Mouse (Mus musculus): ENCODE measurements at regions not wholly inside any gene's neighbourhood (a gene's known extent, or its start where the extent isn't known, plus 50 kb on each side); places are given as distances from the start of the nearest gene placed in this dataset.

DNA sequence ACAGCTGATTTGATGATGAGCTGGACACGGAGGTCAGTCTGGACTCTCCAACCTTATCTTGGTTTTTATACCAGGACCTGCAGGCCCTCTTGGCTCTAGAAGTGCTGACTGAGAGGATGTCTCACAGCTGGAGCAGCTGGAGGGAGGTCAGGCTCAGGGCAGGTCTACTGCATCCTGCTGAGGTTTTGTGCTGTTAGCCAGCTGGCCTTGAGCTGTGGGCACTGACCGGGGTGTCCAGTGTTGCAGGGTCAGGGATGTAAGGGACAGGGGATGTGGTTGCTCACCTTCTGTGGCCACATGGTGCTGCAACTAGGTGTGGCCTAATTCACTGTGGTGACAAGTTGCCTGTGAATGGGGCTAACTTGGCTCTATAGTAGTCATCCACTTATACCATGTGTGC lies 211.0 kb upstream of the Eef2kmt start:
- Histone ChIP-seq H3K27me3 (replicated peaks; ENCODE audit: control insufficient read depth, insufficient read depth, low read length) (no peaks in the 10 kb centered on the region), H3K27ac (ENCODE audit: low read length) (no peak overlapping the region), H3K4me1 (ENCODE audit: control insufficient read depth, insufficient read depth, low read length) (no peaks in the 10 kb centered on the region), H3K4me2 (ENCODE audit: low read depth, low read length) (no peak overlapping the region), H3K36me3 (ENCODE audit: control insufficient read depth, insufficient read depth, low read length) (no peaks in the 10 kb centered on the region), H3K4me3 (ENCODE audit: low read length) (no peak overlapping the region), H3K9ac (ENCODE audit: low read depth, low read length) (no peak overlapping the region), H3K9me3 (ENCODE audit: control insufficient read depth, low read length) (no peaks in the 10 kb centered on the region)
- 70% methylated on average over 2 of the region's 2 CpGs for WGBS
- no peak for ATAC-seq

DNA sequence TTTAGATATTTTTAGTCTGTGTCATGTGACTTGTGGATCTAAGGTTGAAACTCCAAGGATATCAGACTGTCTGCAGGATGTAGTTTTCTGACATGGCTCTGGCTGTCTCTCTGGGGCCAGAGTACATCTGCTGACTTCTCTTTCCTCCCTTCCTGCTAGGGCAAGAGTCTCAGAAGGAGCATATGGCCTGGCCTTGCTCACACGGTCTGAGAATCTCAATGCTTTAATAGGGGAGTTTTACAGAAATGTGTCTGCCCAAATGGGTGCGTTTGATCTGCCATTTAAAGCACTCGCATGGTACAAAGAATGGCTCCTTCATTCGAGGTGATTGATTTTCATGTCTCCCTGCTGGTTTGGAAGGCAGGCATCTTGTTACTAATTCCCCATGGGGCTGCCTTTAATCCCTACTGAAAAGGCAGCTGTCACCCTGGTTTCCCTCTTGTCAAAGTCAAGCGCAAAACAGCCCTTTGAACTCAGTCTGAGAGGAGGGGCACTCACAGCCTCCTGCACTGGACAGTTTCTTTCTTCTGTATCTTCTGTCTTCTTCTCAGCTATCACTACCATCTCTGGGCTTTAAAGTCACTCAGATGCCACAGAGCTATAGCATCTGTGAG lies 199.7 kb upstream of the Eef2kmt start:
- ATAC-seq, result no peak
- H3K36me3 ChIP-seq (ENCODE audit: control insufficient read depth, insufficient read depth, low read length), result no peaks in the 10 kb centered on the region
- H3K4me2 ChIP-seq (ENCODE audit: low read depth, low read length), result no peak overlapping the region
- H3K27me3 ChIP-seq (replicated peaks; ENCODE audit: control insufficient read depth, insufficient read depth, low read length), result no peaks in the 10 kb centered on the region
- no peak overlapping the region for H3K9ac ChIP-seq (ENCODE audit: low read depth, low read length)
- WGBS, result 28% methylated on average over 5 of the region's 5 CpGs
- no peak overlapping the region for H3K4me3 ChIP-seq (ENCODE audit: low read length)
- no peaks in the 10 kb centered on the region for H3K9me3 ChIP-seq (ENCODE audit: control insufficient read depth, low read length)
- H3K27ac ChIP-seq (ENCODE audit: low read length), result no peak overlapping the region
- no peaks in the 10 kb centered on the region for H3K4me1 ChIP-seq (ENCODE audit: control insufficient read depth, insufficient read depth, low read length)

DNA sequence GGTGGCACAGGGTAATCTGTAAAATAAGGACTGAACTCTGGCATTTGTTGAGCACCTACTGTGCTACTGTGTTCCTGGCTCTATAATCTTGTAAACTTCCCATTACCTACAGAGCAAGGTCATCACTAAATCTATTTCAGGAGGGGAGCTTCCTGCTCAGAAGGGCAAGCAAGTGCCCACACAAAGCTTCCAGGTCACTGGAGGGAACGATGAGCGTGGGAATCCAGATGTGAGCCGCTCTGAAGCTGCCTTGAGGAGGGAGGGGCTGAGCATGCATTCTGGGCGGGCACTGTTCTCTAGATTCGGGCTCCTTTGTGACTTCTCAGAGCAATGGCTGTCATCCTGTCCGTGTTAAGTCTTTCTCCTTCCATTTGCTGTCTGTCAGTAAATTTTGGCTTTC lies 198.5 kb upstream of the Eef2kmt start:
- Histone ChIP-seq H3K4me1 (ENCODE audit: control insufficient read depth, insufficient read depth, low read length) (no peaks in the 10 kb centered on the region), H3K27me3 (replicated peaks; ENCODE audit: control insufficient read depth, insufficient read depth, low read length) (no peaks in the 10 kb centered on the region), H3K36me3 (ENCODE audit: control insufficient read depth, insufficient read depth, low read length) (no peaks in the 10 kb centered on the region), H3K9ac (ENCODE audit: low read depth, low read length) (no peak overlapping the region), H3K4me3 (ENCODE audit: low read length) (no peak overlapping the region), H3K9me3 (ENCODE audit: control insufficient read depth, low read length) (no peaks in the 10 kb centered on the region), H3K27ac (ENCODE audit: low read length) (no peak overlapping the region), H3K4me2 (ENCODE audit: low read depth, low read length) (no peak overlapping the region)
- ATAC-seq, result no peak
- WGBS, result 25% methylated on average over 6 of the region's 6 CpGs

DNA sequence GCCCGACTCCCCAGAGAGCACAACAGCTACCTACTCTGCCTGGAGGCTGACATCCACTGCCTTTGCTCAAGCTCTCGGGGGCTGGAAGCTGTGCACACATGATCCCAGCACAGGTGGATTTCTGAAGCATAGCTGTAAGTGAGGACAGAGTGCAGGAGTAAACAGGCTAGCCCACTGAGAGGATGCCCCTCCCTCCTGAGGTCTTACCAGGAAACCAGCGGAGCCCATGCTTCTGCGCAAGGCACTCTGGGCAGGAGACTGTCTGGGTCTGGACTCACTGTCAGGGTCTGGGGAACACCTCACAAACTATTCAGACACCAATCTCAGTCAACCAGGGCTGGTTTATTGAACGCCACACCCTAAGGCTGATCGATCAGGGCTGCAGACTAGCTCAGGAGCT lies 197.2 kb upstream of the Eef2kmt start:
- H3K27ac ChIP-seq (ENCODE audit: low read length), result no peak overlapping the region
- no peaks in the 10 kb centered on the region for H3K27me3 ChIP-seq (replicated peaks; ENCODE audit: control insufficient read depth, insufficient read depth, low read length)
- no peaks in the 10 kb centered on the region for H3K36me3 ChIP-seq (ENCODE audit: control insufficient read depth, insufficient read depth, low read length)
- H3K9me3 ChIP-seq (ENCODE audit: control insufficient read depth, low read length), result no peaks in the 10 kb centered on the region
- H3K4me1 ChIP-seq (ENCODE audit: control insufficient read depth, insufficient read depth, low read length), result no peaks in the 10 kb centered on the region
- H3K9ac ChIP-seq (ENCODE audit: low read depth, low read length), result no peak overlapping the region
- no peak; the same call in 1 of the 2 replicates for ATAC-seq
- no peak overlapping the region for H3K4me2 ChIP-seq (ENCODE audit: low read depth, low read length)
- H3K4me3 ChIP-seq (ENCODE audit: low read length), result no peak overlapping the region
- 60% methylated on average over 6 of the region's 6 CpGs for WGBS

DNA sequence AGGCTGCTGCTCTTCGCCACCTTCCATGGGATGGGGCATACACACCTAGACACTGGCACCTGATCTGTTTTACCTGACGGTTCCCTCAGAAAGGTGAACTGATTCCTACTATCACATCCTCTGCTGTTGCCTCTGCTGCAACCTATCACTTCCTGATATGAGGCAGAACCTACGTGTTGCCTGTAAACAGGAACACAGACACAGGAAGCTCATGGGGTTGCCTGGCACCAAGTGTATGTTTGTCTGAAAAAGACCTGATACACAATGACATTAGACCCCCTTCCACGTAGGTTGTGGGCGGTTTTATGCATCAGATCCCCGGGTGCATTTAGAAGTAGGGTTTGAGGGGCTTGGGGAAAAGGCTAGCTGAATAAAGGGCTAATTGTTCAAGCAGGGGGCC lies 190.0 kb upstream of the Eef2kmt start:
- Histone ChIP-seq H3K36me3 (ENCODE audit: control insufficient read depth, insufficient read depth, low read length) (no peaks in the 10 kb centered on the region), H3K27me3 (replicated peaks; ENCODE audit: control insufficient read depth, insufficient read depth, low read length) (no peaks in the 10 kb centered on the region), H3K9ac (ENCODE audit: low read depth, low read length) (no peak overlapping the region), H3K4me2 (ENCODE audit: low read depth, low read length) (no peak overlapping the region), H3K4me1 (ENCODE audit: control insufficient read depth, insufficient read depth, low read length) (no peaks in the 10 kb centered on the region), H3K4me3 (ENCODE audit: low read length) (no peak overlapping the region), H3K27ac (ENCODE audit: low read length) (no peak overlapping the region), H3K9me3 (ENCODE audit: control insufficient read depth, low read length) (no peaks in the 10 kb centered on the region)
- WGBS, result 65% methylated on average over 6 of the region's 6 CpGs
- ATAC-seq, result no peak

DNA sequence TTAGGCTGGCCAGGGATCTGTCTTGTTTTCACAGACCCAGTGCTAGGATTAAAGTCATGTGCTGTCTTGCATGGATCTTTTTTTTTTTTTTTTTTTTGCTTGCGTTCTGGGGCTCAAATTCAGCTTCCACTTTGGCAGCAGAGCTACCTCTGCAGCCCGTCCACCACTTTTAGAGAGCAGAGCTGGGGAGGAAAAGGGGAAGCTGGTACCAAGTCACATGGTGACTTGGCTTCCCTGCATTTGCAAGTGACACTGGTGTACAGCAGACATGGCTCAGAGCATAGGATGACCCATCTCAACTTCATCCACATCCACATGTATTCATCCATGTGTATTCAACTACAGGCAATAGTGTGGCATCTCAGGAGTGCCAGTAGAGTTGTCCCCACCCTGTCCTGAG lies 189.0 kb upstream of the Eef2kmt start:
- 52% methylated on average over 2 of the region's 2 CpGs for WGBS
- Histone ChIP-seq H3K9me3 (ENCODE audit: control insufficient read depth, low read length) (no peaks in the 10 kb centered on the region), H3K9ac (ENCODE audit: low read depth, low read length) (no peak overlapping the region), H3K27ac (ENCODE audit: low read length) (no peak overlapping the region), H3K36me3 (ENCODE audit: control insufficient read depth, insufficient read depth, low read length) (no peaks in the 10 kb centered on the region), H3K4me2 (ENCODE audit: low read depth, low read length) (no peak overlapping the region), H3K4me3 (ENCODE audit: low read length) (no peak overlapping the region), H3K4me1 (ENCODE audit: control insufficient read depth, insufficient read depth, low read length) (no peaks in the 10 kb centered on the region), H3K27me3 (replicated peaks; ENCODE audit: control insufficient read depth, insufficient read depth, low read length) (no peaks in the 10 kb centered on the region)
- no peak for ATAC-seq

DNA sequence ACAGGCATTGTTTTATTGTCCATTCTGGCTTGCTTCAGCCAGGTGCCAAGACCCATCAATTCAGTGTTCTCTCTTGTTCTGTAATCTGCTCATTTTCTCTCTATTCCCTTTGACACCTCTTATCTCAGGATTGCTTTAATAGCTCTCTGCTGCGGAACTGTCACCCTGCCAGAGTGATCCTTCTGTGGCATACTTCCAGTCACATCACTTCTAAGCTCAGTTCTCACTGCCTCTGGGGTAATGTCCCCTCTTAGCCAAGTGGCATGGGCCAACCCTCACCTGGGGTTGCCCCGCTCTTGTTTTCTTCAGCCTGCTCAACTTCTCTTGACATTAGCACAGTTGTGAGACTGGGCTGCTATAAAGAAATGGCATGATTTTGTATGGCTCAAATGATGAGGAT lies 183.9 kb upstream of the Eef2kmt start:
- H3K4me3 ChIP-seq (ENCODE audit: low read length), result no peak overlapping the region
- ATAC-seq, result no peak
- H3K9ac ChIP-seq (ENCODE audit: low read depth, low read length), result no peak overlapping the region
- no peaks in the 10 kb centered on the region for H3K36me3 ChIP-seq (ENCODE audit: control insufficient read depth, insufficient read depth, low read length)
- H3K9me3 ChIP-seq (ENCODE audit: control insufficient read depth, low read length), result no peaks in the 10 kb centered on the region
- no peaks in the 10 kb centered on the region for H3K4me1 ChIP-seq (ENCODE audit: control insufficient read depth, insufficient read depth, low read length)
- 79% methylated on average over 2 of the region's 2 CpGs for WGBS
- H3K27me3 ChIP-seq (replicated peaks; ENCODE audit: control insufficient read depth, insufficient read depth, low read length), result no peaks in the 10 kb centered on the region
- no peak overlapping the region for H3K27ac ChIP-seq (ENCODE audit: low read length)
- H3K4me2 ChIP-seq (ENCODE audit: low read depth, low read length), result no peak overlapping the region

DNA sequence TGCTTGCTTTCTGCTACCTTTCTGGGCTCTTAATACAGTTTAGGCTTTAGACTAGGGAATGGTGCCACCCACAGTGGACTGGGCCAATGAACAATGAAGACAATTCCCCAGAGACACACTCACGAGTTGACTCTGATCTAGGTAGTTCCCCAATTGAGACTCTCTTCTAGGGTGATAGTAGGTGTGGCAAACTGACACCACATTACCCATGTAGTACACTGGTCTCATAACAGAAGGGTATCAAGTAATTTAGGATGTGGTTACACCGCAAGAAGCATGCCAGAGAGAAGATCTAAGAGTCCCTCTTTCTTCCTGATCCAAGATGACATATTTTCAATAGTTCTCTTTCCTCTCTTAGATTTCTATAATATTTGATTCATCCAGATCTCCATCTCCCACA lies 182.6 kb upstream of the Eef2kmt start:
- Histone ChIP-seq H3K9me3 (ENCODE audit: control insufficient read depth, low read length) (no peaks in the 10 kb centered on the region), H3K4me3 (ENCODE audit: low read length) (no peak overlapping the region), H3K27ac (ENCODE audit: low read length) (no peak overlapping the region), H3K4me1 (ENCODE audit: control insufficient read depth, insufficient read depth, low read length) (no peaks in the 10 kb centered on the region), H3K36me3 (ENCODE audit: control insufficient read depth, insufficient read depth, low read length) (no peaks in the 10 kb centered on the region), H3K9ac (ENCODE audit: low read depth, low read length) (no peak overlapping the region), H3K27me3 (replicated peaks; ENCODE audit: control insufficient read depth, insufficient read depth, low read length) (no peaks in the 10 kb centered on the region), H3K4me2 (ENCODE audit: low read depth, low read length) (no peak overlapping the region)
- 82% methylated on average over 2 of the region's 2 CpGs for WGBS
- ATAC-seq, result no peak

DNA sequence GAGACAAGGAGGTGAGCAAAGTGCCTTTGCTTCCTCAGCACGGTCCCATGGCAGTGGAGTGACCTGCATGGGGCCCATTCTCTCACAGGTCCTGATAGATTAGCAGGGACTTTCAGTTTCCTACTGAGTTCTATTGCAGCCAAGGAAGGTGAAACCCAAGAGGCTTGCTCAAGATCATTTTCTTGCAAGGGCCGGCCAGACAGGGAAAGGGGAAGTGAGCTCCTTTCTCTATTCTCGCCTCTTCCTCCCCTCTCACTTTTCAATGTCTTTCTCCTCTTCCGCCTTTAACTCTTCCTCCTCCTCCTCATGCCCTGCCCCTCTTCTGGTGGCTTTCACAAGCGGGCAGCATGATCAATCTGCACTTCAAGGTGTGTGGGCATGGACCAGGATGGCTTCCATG lies 175.9 kb upstream of the Eef2kmt start:
- no peaks in the 10 kb centered on the region for H3K27me3 ChIP-seq (replicated peaks; ENCODE audit: control insufficient read depth, insufficient read depth, low read length)
- no peak for ATAC-seq
- no peaks in the 10 kb centered on the region for H3K36me3 ChIP-seq (ENCODE audit: control insufficient read depth, insufficient read depth, low read length)
- H3K27ac ChIP-seq (ENCODE audit: low read length), result no peak overlapping the region
- 64% methylated on average over 5 of the region's 5 CpGs for WGBS
- no peak overlapping the region for H3K4me3 ChIP-seq (ENCODE audit: low read length)
- H3K4me2 ChIP-seq (ENCODE audit: low read depth, low read length), result no peak overlapping the region
- no peak overlapping the region for H3K9ac ChIP-seq (ENCODE audit: low read depth, low read length)
- H3K9me3 ChIP-seq (ENCODE audit: control insufficient read depth, low read length), result no peaks in the 10 kb centered on the region
- no peaks in the 10 kb centered on the region for H3K4me1 ChIP-seq (ENCODE audit: control insufficient read depth, insufficient read depth, low read length)

DNA sequence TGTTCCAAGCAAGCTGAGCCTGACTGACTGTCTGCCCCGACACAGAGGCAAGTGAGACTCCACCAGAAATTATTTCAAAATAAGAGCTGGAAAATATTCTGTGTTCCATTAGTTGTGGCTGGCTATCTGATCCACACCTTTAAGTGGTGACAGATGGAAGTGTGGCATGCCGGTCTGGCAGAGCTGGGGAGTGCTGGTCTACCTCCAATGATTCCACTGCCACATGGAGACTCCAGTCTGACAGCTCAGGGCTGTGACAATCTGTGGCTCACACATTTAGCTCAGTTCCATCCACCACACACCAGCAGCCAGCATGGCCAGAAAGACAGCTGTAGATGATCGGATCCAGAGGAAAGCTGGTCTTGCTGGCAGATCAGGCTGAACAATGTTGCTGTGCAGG lies 175.3 kb upstream of the Eef2kmt start:
- Histone ChIP-seq H3K36me3 (ENCODE audit: control insufficient read depth, insufficient read depth, low read length) (no peaks in the 10 kb centered on the region), H3K4me2 (ENCODE audit: low read depth, low read length) (no peak overlapping the region), H3K4me1 (ENCODE audit: control insufficient read depth, insufficient read depth, low read length) (no peaks in the 10 kb centered on the region), H3K9me3 (ENCODE audit: control insufficient read depth, low read length) (no peaks in the 10 kb centered on the region), H3K9ac (ENCODE audit: low read depth, low read length) (no peak overlapping the region), H3K4me3 (ENCODE audit: low read length) (no peak overlapping the region), H3K27ac (ENCODE audit: low read length) (no peak overlapping the region), H3K27me3 (replicated peaks; ENCODE audit: control insufficient read depth, insufficient read depth, low read length) (no peaks in the 10 kb centered on the region)
- WGBS, result 68% methylated on average over 3 of the region's 3 CpGs
- no peak for ATAC-seq

All from intestine, embryonic 16.5 days (tissue).